ENCODE assay signal across 26 mouse cellular contexts in the genomic region with DNA sequence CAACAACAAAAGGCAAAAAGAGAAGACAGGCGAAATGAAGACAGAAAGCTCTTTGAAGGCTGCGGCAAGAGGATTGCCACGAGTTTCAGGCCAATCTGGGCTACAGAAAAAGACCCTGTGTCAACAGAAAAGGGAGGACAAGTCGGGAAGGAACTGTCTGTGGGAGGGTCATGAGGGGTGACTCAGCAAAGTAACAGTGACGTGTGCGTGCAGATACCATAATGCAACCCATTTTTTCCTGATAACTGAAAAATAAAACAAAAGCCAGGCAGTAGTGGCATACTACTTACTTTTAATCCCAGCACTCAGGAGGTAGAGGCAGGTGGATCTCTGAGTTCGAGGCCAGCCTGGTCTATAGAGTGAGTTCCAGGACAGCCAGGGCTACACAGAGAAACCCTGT. TPM values are rescaled to one million over a fixed set of nuclear protein-coding genes. Genes with fewer than 3 reads are reported as not detected.
DNase-seq lines count a peak whose midpoint lies in the region; ATAC-seq and TF ChIP-seq lines count a peak whose summit lies in the region.
"Had no signal": no experiment of that assay in that cellular context is flagged by ENCODE, and none has a peak within 500 bp of the region (broad histone marks: within the 10 kb centered on the region; RNA-seq: fewer than 3 reads in every experiment).

No protein-coding gene starts in this region.

- no peaks in the 10 kb centered on the region for H3K27me3 ChIP-seq in lung, embryonic 14.5 days (ENCODE audit: insufficient read depth, low read length)
- H3K27me3 ChIP-seq: forebrain, embryonic 13.5 days; neural tube, embryonic 15.5 days had no signal

- in situ Hi-C loops in ES-E14 (cut with MboI; ENCODE audit: low sequenced_read_pairs in 2 of 2, unreplicated experiment in 2 of 2), result no loop called here

- H3K9me3 ChIP-seq in lung, embryonic 14.5 days (ENCODE audit: low read depth, low read length), result no peaks in the 10 kb centered on the region
- H3K9me3 ChIP-seq in ES-E14 (ENCODE audit: control insufficient read depth, insufficient read depth, low read depth, low read length), result no peaks in the 10 kb centered on the region
- H3K9me3 ChIP-seq: embryonic facial prominence, embryonic 12.5 days; forebrain, embryonic 13.5 days; midbrain, embryonic 12.5 days; neural tube, embryonic 15.5 days had no signal

- H3K4me2 ChIP-seq in lung, embryonic 14.5 days, result no peak overlapping the region
- H3K4me2 ChIP-seq: embryonic facial prominence, embryonic 12.5 days; midbrain, embryonic 12.5 days had no signal

- TF ChIP-seq POLR2A in lung, adult 2 months (IDR thresholded peaks at IDR 0.05; ENCODE audit: borderline replicate concordance, extremely low read depth, low read depth, low read length), result no peak

- DNase-seq in lung, embryonic 14.5 days, result no peak
- DNase-seq in lung, adult 2 months, result no peak
- DNase-seq in ES-E14 (ENCODE audit: low read depth, low spot score), result no peak
- DNase-seq in Muller cell, postnatal 12 days (ENCODE audit: inconsistent ontology term), result peak; percentile 20
- DNase-seq in adrenal gland, adult 2 months, result no peak
- no peak for DNase-seq in urinary bladder, postnatal 25 days (ENCODE audit: low spot score)
- DNase-seq: right cerebral cortex, postnatal 25 days had no signal

- peaks cover 5% of the 10 kb centered on the region for H3K4me1 ChIP-seq in lung, embryonic 14.5 days (ENCODE audit: insufficient read depth)
- peaks cover 5% of the 10 kb centered on the region; the same call in 1 of the 2 replicates for H3K4me1 ChIP-seq in lung, adult 2 months (ENCODE audit: control insufficient read depth, insufficient read depth, low read length)
- H3K4me1 ChIP-seq in ES-E14 (ENCODE audit: control insufficient read depth in 2 of 2, insufficient read depth in 2 of 2, low read length in 2 of 2, poor library complexity in 1 of 2), result peaks cover 7 to 20% of the 10 kb centered on the region in 2 experiments; a peak in 1 of 4 replicates

- 43% methylated on average over 7 of the region's 7 CpGs for WGBS in lung, embryonic 14.5 days
- 44% methylated on average over 7 of the region's 7 CpGs for WGBS in lung, adult 2 months

- H3K27ac ChIP-seq in lung, embryonic 14.5 days (ENCODE audit: low read depth), result peak overlapping the region; percentile 84
- H3K27ac ChIP-seq in ES-E14 (ENCODE audit: insufficient read depth, low read depth, low read length, poor library complexity, severe bottlenecking), result no peak overlapping the region
- H3K27ac ChIP-seq: embryonic facial prominence, embryonic 12.5 days; forebrain, embryonic 13.5 days; layer of hippocampus, adult 2 months; midbrain, embryonic 12.5 days; neural tube, embryonic 15.5 days had no signal

- H3K4me3 ChIP-seq in lung, embryonic 14.5 days (ENCODE audit: low read depth, low read length), result no peak overlapping the region
- no peak overlapping the region for H3K4me3 ChIP-seq in lung, adult 2 months (replicated peaks; ENCODE audit: extremely low read depth, low read depth, low read length)
- H3K4me3 ChIP-seq in ES-E14 (ENCODE audit: insufficient read depth in 1 of 2, low read depth in 1 of 2, low read length in 2 of 2, poor library complexity in 1 of 2, severe bottlenecking in 1 of 2), result no peak overlapping the region
- H3K4me3 ChIP-seq: embryonic facial prominence, embryonic 12.5 days; erythroblast, embryonic 14.5 days; forebrain, embryonic 13.5 days; layer of hippocampus, adult 2 months; midbrain, embryonic 12.5 days; neural tube, embryonic 15.5 days had no signal

- H3K36me3 ChIP-seq in lung, embryonic 14.5 days (ENCODE audit: insufficient read depth), result no peaks in the 10 kb centered on the region
- H3K36me3 ChIP-seq in ES-E14 (ENCODE audit: control insufficient read depth, insufficient read depth, low read length, poor library complexity, severe bottlenecking), result no peaks in the 10 kb centered on the region
- H3K36me3 ChIP-seq: embryonic facial prominence, embryonic 12.5 days; midbrain, embryonic 12.5 days; neural tube, embryonic 15.5 days had no signal

- H3K9ac ChIP-seq in lung, embryonic 14.5 days, result no peak overlapping the region
- H3K9ac ChIP-seq in ES-E14 (ENCODE audit: insufficient read depth, low read depth, low read length, poor library complexity, severe bottlenecking), result no peak overlapping the region
- H3K9ac ChIP-seq: embryonic facial prominence, embryonic 12.5 days; forebrain, embryonic 13.5 days; midbrain, embryonic 12.5 days; neural tube, embryonic 15.5 days had no signal

- ATAC-seq in lung, embryonic 14.5 days (ENCODE audit: insufficient read depth), result no peak
- ATAC-seq in megakaryocyte-erythroid progenitor cell, adult 5-6 weeks (replicated peaks; ENCODE audit: low FRiP score, low TSS enrichment, poor library complexity, severe bottlenecking), result peak; percentile 64
- ATAC-seq: forebrain, embryonic 13.5 days had no signal

- no peak for TF ChIP-seq CTCF in lung, embryonic 14.5 days (IDR thresholded peaks at IDR 0.05; ENCODE audit: low read depth)
- no peak for TF ChIP-seq CTCF in lung, adult 2 months (IDR thresholded peaks at IDR 0.05; ENCODE audit: insufficient read depth, low read length)

TF ChIP-seq in ES-E14, 5 proteins besides CTCF, POLR2A, EP300 and RAD21:
- TF ChIP-seq CHD2 (IDR thresholded peaks at IDR 0.05; ENCODE audit: low read depth, low read length) (no peak), MAFK (IDR thresholded peaks at IDR 0.05; ENCODE audit: insufficient read depth, low read depth, low read length) (0 out of 2 replicates have a peak, but pooled peaks have one; percentile 33)

RNA-seq across cellular contexts. Expression of gene Izumo2, which starts 10.6 kb away (rescaled TPM):
- polyA plus RNA-seq in lung, embryonic 14.5 days (2014; fragmentation: Nextera tagmentation; extraction: Ambion mirVana), result not detected in 2 replicates
- not detected in 2 replicates for polyA plus RNA-seq in lung, adult 2 months (2012; rRNA removed)
- 0.40 and 0.79 TPM in 2 replicates for total RNA-seq in ES-E14 (2012; rRNA removed)
- not detected in 2 replicates for total RNA-seq in megakaryocyte-erythroid progenitor cell, adult 5-6 weeks (2014; fragmentation: Nextera tagmentation)
- total RNA-seq in megakaryocyte-erythroid progenitor cell, adult 5-6 weeks (2017), result not detected in 2 replicates
- not detected for total RNA-seq in adrenal gland, adult 2 months (2021)
- not detected in 2 replicates for polyA plus RNA-seq in adrenal gland, adult 2 months (2012; rRNA removed)
- total RNA-seq: adrenal gland, postnatal 4 days; gastrocnemius, postnatal 14 days; heart, adult 8-10 months; layer of hippocampus, adult 2 months; left cerebral cortex, postnatal 25 days had no signal
- polyA plus RNA-seq: cortical plate, adult 2 months; embryonic facial prominence, embryonic 12.5 days; erythroblast, embryonic 14.5 days; forebrain, embryonic 13.5 days; frontal cortex, adult 2 months; heart, postnatal 0 days; hindbrain, embryonic 11.5 days; kidney, adult 2 months; limb, embryonic 14.5 days; midbrain, embryonic 12.5 days; neural tube, embryonic 15.5 days; spleen, adult 2 months; stomach, embryonic 14.5 days had no signal

RNA-seq across cellular contexts. Expression of gene Myh14, which starts 27.3 kb away (rescaled TPM):
- 33.6 and 37.3 TPM in 2 replicates for polyA plus RNA-seq in lung, embryonic 14.5 days (2014; fragmentation: Nextera tagmentation; extraction: Ambion mirVana)
- 223 and 227 TPM in 2 replicates for polyA plus RNA-seq in lung, adult 2 months (2012; rRNA removed)
- total RNA-seq in ES-E14 (2012; rRNA removed), result 7.0 and 9.8 TPM in 2 replicates
- not detected in 2 replicates for total RNA-seq in megakaryocyte-erythroid progenitor cell, adult 5-6 weeks (2014; fragmentation: Nextera tagmentation)
- total RNA-seq in megakaryocyte-erythroid progenitor cell, adult 5-6 weeks (2017), result not detected in 2 replicates
- total RNA-seq in adrenal gland, adult 2 months (2021), result 1 to 10 TPM; 3.2 to 5.6 TPM
- polyA plus RNA-seq in adrenal gland, adult 2 months (2012; rRNA removed), result 1.2 and 1.7 TPM in 2 replicates

RNA-seq across cellular contexts. Expression of gene Vrk3, which starts 50.2 kb away (rescaled TPM):
- 34.7 and 36.3 TPM in 2 replicates for polyA plus RNA-seq in lung, embryonic 14.5 days (2014; fragmentation: Nextera tagmentation; extraction: Ambion mirVana)
- polyA plus RNA-seq in lung, adult 2 months (2012; rRNA removed), result 42.0 and 51.9 TPM in 2 replicates
- total RNA-seq in ES-E14 (2012; rRNA removed), result 17.8 and 23.2 TPM in 2 replicates
- total RNA-seq in megakaryocyte-erythroid progenitor cell, adult 5-6 weeks (2014; fragmentation: Nextera tagmentation), result 34.2 and 43.8 TPM in 2 replicates
- total RNA-seq in megakaryocyte-erythroid progenitor cell, adult 5-6 weeks (2017), result 51.5 and 81.2 TPM in 2 replicates
- total RNA-seq in adrenal gland, adult 2 months (2021), result 10 to 100 TPM; 49.2 to 61.1 TPM
- 44.1 and 48.4 TPM in 2 replicates for polyA plus RNA-seq in adrenal gland, adult 2 months (2012; rRNA removed)

RNA-seq across cellular contexts. Expression of gene Zfp473, which starts 52.9 kb away (rescaled TPM):
- polyA plus RNA-seq in lung, embryonic 14.5 days (2014; fragmentation: Nextera tagmentation; extraction: Ambion mirVana), result 0.92 and 2.3 TPM in 2 replicates
- 0.15 and 0.18 TPM in 2 replicates for polyA plus RNA-seq in lung, adult 2 months (2012; rRNA removed)
- total RNA-seq in ES-E14 (2012; rRNA removed), result 15.1 and 20.3 TPM in 2 replicates
- total RNA-seq in megakaryocyte-erythroid progenitor cell, adult 5-6 weeks (2014; fragmentation: Nextera tagmentation), result 0.22 and 2.0 TPM in 2 replicates
- 6.5 TPM in 1 of 2 replicates, not detected in the other for total RNA-seq in megakaryocyte-erythroid progenitor cell, adult 5-6 weeks (2017)
- total RNA-seq in adrenal gland, adult 2 months (2021), result under 1 TPM; 0.41 to 0.43 TPM
- 0.01 and 0.07 TPM in 2 replicates for polyA plus RNA-seq in adrenal gland, adult 2 months (2012; rRNA removed)
